Mouse (Mus musculus): ENCODE results near the gene Dnah7a.

DNA sequence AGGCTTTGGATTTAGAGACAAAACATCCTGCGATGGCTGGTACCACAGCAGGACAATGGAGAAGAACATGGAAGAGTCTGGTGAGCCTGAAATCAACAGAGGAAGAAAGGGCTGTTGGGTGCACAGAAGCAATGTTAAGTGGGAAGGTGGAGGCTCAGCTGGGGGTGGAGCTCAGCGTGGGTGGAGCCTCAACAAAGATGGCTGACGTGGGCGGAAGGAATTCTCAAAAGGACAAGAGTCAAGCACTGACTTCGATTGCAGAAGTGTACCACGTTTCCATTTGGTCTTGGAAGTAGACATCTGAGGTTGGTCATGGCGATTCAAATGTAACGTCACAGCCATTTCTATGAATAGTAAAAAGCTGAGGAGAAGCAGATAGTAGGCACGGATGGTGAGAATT lies 4.5 kb upstream of the Dnah7a start:
- TF ChIP-seq POLR2A (IDR thresholded peaks at IDR 0.05; ENCODE audit: insufficient read depth, low read depth, low read length) (no peak), CTCF (IDR thresholded peaks at IDR 0.05) (no peak), EP300 (IDR thresholded peaks at IDR 0.05; ENCODE audit: insufficient read depth, low read depth, low read length) (no peak)

Data from heart, adult 2 months (tissue).